Mouse (Mus musculus) cerebellum, adult 2 months (tissue): ENCODE measurements around the gene Spata16.

Experiments
- CTCF ChIP-seq: fragments of 200-500 bp; IDR thresholded peaks from 2 replicates; pipeline ENCODE4 v1.5.1; 2011; ENCODE audit warnings: low read depth, mild to moderate bottlenecking, control low read depth, low read length, moderate library complexity, borderline replicate concordance; ENCODE audit not compliant: insufficient read depth
- POLR2A ChIP-seq: fragments of 200-500 bp; IDR thresholded peaks from 2 replicates; pipeline ENCODE4 v1.6.1; 2011; ENCODE audit warnings: low read length, control low read depth, borderline replicate concordance; ENCODE audit not compliant: insufficient read depth

GRCm38 (mm10) chr3:26923391-26923790, 286.0 kb downstream of the Spata16 start:
- TF ChIP-seq CTCF = no peak
- no peak for TF ChIP-seq POLR2A
